Mouse (Mus musculus): ENCODE data around the gene Olfr610. TPM values are rescaled to one million over a fixed set of nuclear protein-coding genes. Genes with fewer than 3 reads are reported as not detected.

The Olfr610 gene
- not detected in 4 replicates for total RNA-seq (2023; ENCODE audit: inconsistent age)

DNA sequence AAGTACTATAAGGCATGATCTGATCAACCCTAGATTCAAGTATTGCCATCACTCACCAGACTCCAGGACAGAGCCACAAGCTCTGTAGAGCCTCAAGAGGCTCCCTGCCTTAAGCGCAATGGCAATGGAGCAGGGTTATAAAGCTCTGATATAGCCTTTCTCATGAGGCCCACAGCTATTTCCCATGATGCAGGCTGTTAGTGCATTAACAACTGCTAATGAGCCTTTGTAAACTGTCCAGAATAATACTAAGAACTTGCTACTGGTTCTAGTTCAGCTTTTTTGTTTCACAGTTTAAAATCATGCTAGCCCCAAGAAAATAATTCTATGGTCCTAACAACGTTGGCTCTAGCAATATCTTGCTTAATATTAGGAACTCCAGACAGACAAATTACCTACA lies at the start of gene Olfr610:
Gene Olfr610, minus strand, starts transcription at position 101 of the 400 bp plus-strand sequence.

DNA sequence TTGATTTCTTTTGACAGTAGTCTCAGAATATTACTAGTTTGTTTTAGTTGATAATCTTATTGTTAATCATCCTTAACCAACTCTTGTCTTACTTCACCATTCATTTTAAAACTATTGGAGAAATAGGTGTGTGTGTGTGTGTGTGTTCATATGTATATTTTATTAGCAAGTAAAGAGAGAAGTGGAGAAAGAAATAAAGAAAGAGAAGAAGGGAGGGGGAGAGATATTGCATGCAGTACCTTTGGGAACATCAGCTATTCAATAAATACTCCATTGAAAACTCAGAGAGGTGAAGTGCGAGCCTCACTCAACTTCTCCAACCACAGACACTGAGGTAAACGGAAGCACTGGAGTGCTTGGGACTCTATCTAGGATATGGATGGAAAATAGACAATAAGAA lies 43.9 kb upstream of the Olfr610 start, which contains the start of gene Olfr615:
Gene Olfr615, plus strand, starts transcription at position 301 of the 400 bp plus-strand sequence.

DNA sequence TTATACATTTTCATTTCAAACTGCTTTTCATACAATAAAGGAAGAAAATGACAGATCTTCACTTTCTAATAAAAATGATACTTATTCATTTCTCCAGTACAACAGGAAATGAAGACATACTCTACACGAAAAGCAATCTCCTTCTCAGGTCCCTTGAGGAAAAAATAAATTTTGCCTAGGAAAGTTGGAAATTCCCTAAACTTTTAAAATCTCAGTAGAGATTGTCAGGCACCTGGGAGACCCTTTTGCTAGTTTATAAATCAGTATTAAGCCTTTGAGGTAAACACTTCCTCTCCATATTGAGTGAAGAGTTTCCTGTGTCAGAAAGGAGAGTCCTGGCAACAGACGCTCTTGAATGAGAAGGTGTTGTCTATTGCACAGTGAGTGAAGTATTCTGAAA lies 35.9 kb upstream of the Olfr610 start, which contains the start of gene Olfr613:
Gene Olfr613, plus strand, starts transcription at position 301 of the 400 bp plus-strand sequence.

DNA sequence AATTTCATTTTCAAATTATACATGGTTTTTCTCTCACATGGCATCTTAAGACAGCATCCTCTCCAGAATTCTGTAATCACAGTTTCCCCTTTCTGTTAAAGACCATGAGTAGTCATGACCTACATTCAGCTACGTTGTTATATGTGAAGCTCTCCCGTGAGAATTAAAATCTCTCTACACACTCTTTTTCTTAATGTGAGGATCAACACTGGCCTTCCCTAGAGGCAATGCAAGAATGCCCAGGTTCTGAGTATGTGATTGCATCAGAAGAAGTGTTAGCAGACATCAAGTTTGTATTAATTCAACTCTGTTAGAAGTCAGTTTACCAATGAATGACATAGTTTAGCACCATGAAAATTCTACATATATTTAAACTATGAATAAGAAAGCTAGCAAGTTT lies 30.7 kb upstream of the Olfr610 start, which contains the start of gene Olfr612:
Gene Olfr612, minus strand, starts transcription at position 101 of the 400 bp plus-strand sequence.

DNA sequence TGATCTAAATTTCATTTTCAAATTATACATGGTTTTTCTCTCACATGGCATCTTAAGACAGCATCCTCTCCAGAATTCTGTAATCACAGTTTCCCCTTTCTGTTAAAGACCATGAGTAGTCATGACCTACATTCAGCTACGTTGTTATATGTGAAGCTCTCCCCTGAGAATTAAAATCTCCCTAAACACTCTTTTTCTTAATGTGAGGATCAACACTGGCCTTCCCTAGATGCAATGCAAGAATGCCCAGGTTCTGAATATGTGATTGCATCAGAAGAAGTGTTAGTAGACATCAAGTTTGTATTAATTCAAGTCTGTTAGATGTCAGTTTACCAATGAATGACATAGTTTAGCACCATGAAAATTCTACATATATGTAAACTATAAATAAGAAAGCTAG lies 8.8 kb upstream of the Olfr610 start, which contains the start of gene Olfr611:
Gene Olfr611, minus strand, starts transcription at position 101 of the 400 bp plus-strand sequence.

DNA sequence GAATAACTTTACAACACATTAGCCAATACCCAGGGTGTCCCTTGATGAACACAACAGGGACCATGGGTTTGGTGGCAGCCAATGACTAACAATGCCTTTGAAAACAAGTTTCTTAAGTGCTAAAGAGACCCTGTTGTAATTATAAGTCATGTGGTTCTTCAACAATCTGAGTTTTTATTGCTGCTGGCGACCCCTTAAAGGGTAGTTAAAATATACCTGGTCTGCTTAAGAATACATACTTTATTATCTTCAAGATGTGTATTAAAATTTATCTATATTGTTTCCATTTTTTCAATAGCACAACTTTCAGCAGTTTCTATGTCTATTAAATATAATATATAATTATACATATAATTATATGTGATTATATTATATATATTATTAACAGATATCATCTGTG lies 14.0 kb downstream of the Olfr610 start, which contains the start of gene Olfr609:
Gene Olfr609, minus strand, starts transcription at position 101 of the 400 bp plus-strand sequence.

DNA sequence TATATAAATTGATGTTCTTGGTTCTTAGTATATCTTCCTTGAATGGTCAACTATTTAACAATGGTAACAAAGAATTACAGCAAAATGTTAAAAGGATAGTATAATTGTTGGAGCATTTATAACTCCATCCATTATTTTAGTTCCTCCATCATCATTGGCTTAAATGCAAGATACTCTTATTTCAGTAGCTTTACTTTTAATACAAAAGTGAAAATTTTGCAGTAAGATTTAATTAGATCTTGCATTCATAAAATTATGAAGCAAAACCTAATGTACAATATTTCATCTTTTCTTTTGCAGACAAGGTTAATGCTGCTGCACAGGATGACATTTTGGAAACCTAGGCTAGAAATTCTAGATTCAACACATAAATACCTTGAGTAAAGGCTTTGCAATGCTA lies 42.3 kb downstream of the Olfr610 start, which contains the start of gene Olfr608:
Gene Olfr608, plus strand, starts transcription at position 301 of the 400 bp plus-strand sequence.

Other genes with a start within 250 kb of the Olfr610 start
- not detected in 4 replicates for gene Olfr596, start 206.5 kb downstream of the Olfr610 start, total RNA-seq (2023; ENCODE audit: inconsistent age)
- gene Olfr597, start 195.8 kb downstream of the Olfr610 start, total RNA-seq (2023; ENCODE audit: inconsistent age): not detected in 4 replicates
- not detected in 4 replicates for gene Olfr598, start 188.6 kb downstream of the Olfr610 start, total RNA-seq (2023; ENCODE audit: inconsistent age)
- gene Olfr599, start 176.2 kb downstream of the Olfr610 start, total RNA-seq (2023; ENCODE audit: inconsistent age): not detected in 4 replicates
- not detected in 4 replicates for gene Olfr600, start 162.5 kb downstream of the Olfr610 start, total RNA-seq (2023; ENCODE audit: inconsistent age)
- not detected in 4 replicates for gene Olfr601, start 149.5 kb downstream of the Olfr610 start, total RNA-seq (2023; ENCODE audit: inconsistent age)
- not detected in 4 replicates for gene Olfr603, start 125.9 kb downstream of the Olfr610 start, total RNA-seq (2023; ENCODE audit: inconsistent age)
- gene Usp17lc, start 97.0 kb downstream of the Olfr610 start, total RNA-seq (2023; ENCODE audit: inconsistent age): not detected in 4 replicates
- not detected in 4 replicates for gene Olfr605, start 66.7 kb downstream of the Olfr610 start, total RNA-seq (2023; ENCODE audit: inconsistent age)
- gene Olfr606, start 63.1 kb downstream of the Olfr610 start, total RNA-seq (2023; ENCODE audit: inconsistent age): not detected in 4 replicates
- gene Olfr607, start 48.0 kb downstream of the Olfr610 start, total RNA-seq (2023; ENCODE audit: inconsistent age): not detected in 4 replicates
- gene Olfr608, start 42.2 kb downstream of the Olfr610 start, total RNA-seq (2023; ENCODE audit: inconsistent age): not detected in 4 replicates
- gene Olfr609, start 14.1 kb downstream of the Olfr610 start, total RNA-seq (2023; ENCODE audit: inconsistent age): not detected in 4 replicates
- gene Olfr611, start 8.7 kb upstream of the Olfr610 start, total RNA-seq (2023; ENCODE audit: inconsistent age): not detected in 4 replicates
- gene Olfr612, start 30.6 kb upstream of the Olfr610 start, total RNA-seq (2023; ENCODE audit: inconsistent age): not detected in 4 replicates
- not detected in 4 replicates for gene Olfr613, start 36.0 kb upstream of the Olfr610 start, total RNA-seq (2023; ENCODE audit: inconsistent age)
- not detected in 4 replicates for gene Olfr615, start 44.0 kb upstream of the Olfr610 start, total RNA-seq (2023; ENCODE audit: inconsistent age)
- gene Olfr616, start 57.0 kb upstream of the Olfr610 start, total RNA-seq (2023; ENCODE audit: inconsistent age): not detected in 4 replicates
- not detected in 4 replicates for gene Olfr617, start 60.9 kb upstream of the Olfr610 start, total RNA-seq (2023; ENCODE audit: inconsistent age)
- not detected in 4 replicates for gene Olfr618, start 78.0 kb upstream of the Olfr610 start, total RNA-seq (2023; ENCODE audit: inconsistent age)
- not detected in 4 replicates for gene Olfr619, start 88.5 kb upstream of the Olfr610 start, total RNA-seq (2023; ENCODE audit: inconsistent age)
- gene Olfr620, start 100.4 kb upstream of the Olfr610 start, total RNA-seq (2023; ENCODE audit: inconsistent age): not detected in 4 replicates
- not detected in 4 replicates for gene Olfr622, start 130.6 kb upstream of the Olfr610 start, total RNA-seq (2023; ENCODE audit: inconsistent age)
- gene Olfr623, start 151.6 kb upstream of the Olfr610 start, total RNA-seq (2023; ENCODE audit: inconsistent age): not detected in 4 replicates
- gene Olfr624, start 159.1 kb upstream of the Olfr610 start, total RNA-seq (2023; ENCODE audit: inconsistent age): not detected in 4 replicates
- gene Olfr625-ps1, start 170.6 kb upstream of the Olfr610 start, total RNA-seq (2023; ENCODE audit: inconsistent age): not detected in 4 replicates
- not detected in 4 replicates for gene Olfr243, start 202.5 kb upstream of the Olfr610 start, total RNA-seq (2023; ENCODE audit: inconsistent age)
- not detected in 4 replicates for gene Olfr628, start 218.3 kb upstream of the Olfr610 start, total RNA-seq (2023; ENCODE audit: inconsistent age)
- gene Olfr629, start 232.8 kb upstream of the Olfr610 start, total RNA-seq (2023; ENCODE audit: inconsistent age): not detected in 4 replicates
- not detected in 4 replicates for gene Olfr630, start 245.2 kb upstream of the Olfr610 start, total RNA-seq (2023; ENCODE audit: inconsistent age)

Data from B cell, adult (primary cell).